Mouse (Mus musculus) thymus, adult 2 months (tissue): ENCODE results near the gene Vezt.

Experiments
- CTCF ChIP-seq: fragments of 200-500 bp; IDR thresholded peaks from 2 replicates; pipeline ENCODE4 v1.5.1; 2012; ENCODE audit warnings: mild to moderate bottlenecking, control low read depth, low read length, moderate library complexity, borderline replicate concordance; ENCODE audit not compliant: control insufficient read depth, poor library complexity, insufficient read depth; ENCODE audit errors: extremely low read depth
- POLR2A ChIP-seq: fragments of 200-500 bp; IDR thresholded peaks from 2 replicates; pipeline ENCODE4 v1.6.1; 2012; ENCODE audit warnings: mild to moderate bottlenecking, low read length, control low read depth, moderate library complexity; ENCODE audit not compliant: control insufficient read depth, poor library complexity, insufficient read depth; ENCODE audit errors: extremely low read depth

GRCm38 (mm10) chr10:93940279-93940678 is 95.3 kb downstream of the Vezt start:
- no peak for TF ChIP-seq CTCF
- TF ChIP-seq POLR2A = no peak
